Mouse (Mus musculus) thymus, postnatal 14 days (tissue): ENCODE results near the gene Ankle2.

Experiments used
- DNase-seq: peaks from one replicate; pipeline ENCODE4 v3.0.0; 2021

Gene Ankle2

DNA sequence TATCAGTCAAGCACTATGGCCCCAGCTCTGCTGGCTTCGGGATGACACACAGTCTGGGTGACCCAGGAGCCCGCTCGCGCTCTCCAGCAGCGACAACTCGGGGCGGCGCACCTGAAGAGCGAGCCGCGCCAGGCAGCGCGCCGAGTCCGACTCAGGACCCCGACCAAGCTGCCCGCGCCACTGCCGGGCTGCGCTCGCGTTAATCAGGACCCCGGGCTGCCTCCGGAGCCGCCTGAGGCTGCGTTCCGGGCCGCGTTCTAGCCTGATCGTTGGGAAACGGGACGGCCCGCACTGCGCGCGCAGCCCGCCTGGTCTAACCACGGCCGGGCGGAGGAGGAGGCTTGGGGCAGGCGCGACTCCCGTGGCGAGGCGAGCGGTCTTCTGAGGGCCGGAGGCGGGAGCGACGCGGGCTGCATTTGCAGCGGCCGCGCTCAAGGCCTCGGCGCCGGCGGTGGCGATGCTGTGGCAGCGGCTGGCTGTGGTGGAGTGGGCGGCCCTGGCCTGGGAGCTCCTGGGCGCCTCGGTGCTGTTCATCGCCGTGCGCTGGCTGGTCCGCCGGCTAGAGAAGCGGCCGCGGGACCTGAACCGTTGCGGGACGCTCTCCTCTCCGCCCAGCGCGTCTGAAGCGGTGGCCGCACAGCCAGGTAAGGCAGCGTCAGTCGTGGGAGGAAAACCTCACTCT lies at the start of gene Ankle2:
Gene Ankle2 (plus strand): TSS at position 225 of the 682 bp plus-strand sequence.
- peak; percentile 93 for DNase-seq

DNA sequence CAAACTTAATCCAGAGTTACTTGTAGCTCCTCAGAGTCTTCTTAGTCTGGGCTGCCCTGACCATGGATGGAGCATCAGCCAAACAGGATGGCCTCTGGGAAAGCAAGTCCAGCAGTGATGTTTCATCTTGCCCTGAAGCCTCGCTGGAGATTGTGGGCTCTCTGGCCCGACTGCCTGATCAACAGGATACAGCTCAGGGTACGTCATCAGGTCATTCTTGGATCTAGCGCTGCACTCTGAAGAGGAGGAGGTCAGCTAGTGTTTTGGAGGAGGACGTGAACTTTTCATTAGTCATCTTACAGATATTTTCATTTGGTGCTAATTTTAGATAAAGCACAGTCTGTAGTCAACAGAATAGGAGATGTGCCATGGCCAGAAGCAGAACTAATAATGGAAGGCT lies 49.1 kb upstream of the Ankle2 start:
- no peak for DNase-seq

DNA sequence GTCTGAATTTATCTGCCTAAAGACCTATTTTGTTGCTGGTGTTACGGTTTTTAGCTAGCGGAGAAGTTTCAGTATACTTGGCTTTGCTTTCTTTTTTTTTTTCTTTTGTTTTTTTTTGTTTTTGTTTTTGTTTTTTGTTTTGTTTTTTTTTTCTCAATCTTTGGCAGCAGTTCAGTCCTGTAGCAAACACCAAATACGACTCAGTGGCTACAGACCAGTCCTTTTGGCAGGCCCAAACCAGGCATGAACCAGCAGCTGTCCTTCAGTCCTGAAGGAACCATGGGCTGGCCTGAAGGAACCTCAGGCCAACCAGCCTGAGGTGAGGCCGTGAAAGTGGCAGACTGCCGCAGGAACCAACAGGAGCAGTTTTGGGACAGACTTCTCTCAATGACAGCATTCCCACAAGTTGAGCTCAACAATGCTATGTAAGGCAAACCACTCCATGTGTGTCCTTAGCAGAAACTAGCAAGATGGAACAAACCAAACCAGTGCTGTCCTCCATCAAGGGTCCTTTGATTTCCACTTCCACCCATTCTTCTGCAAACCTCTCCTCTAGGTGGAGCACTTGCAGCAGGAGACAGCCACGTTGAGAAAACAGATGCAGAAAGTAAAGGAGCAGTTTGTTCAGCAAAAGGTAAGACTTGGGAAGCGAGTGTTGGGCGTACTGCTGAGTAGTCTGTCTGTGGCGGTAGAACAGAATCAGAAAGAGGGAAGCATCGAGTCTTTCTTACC lies 27.5 kb upstream of the Ankle2 start:
- peak; percentile 20 for DNase-seq

DNA sequence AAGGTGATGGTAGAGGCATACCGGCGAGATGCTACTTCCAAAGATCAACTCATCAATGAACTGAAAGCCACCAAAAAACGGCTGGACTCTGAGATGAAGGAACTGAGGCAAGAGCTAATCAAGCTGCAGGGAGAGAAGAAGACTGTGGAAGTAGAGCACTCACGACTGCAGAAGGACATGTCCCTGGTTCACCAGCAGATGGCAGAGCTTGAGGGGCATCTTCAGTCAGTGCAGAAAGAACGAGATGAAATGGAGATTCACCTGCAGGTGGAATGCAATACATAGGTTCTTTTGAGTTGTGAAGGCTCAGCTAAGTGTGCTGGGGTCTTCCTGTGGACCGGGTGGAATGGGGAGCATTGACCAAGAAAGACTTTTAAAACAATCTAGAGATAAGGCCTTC lies 26.0 kb upstream of the Ankle2 start:
- peak; percentile 16 for DNase-seq

DNA sequence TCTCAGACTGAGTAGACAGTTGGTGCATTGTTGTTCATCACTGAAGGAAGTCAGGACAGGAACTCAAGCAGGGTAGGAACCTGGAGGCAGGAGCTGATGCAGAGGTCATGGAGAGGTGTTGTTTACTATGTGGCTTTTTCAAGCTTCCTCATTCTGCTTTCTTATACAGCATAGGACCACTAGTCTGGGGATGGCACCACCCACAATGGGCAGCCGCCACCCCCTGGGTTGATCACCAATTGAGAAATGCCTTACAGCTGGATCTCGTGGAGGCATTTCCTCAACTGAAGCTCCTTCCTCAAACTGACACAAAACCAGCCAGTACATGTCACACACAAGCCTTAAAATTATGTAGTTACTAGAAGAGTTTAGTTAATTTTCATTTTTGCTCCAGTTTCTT lies 19.5 kb upstream of the Ankle2 start:
- DNase-seq = no peak

DNA sequence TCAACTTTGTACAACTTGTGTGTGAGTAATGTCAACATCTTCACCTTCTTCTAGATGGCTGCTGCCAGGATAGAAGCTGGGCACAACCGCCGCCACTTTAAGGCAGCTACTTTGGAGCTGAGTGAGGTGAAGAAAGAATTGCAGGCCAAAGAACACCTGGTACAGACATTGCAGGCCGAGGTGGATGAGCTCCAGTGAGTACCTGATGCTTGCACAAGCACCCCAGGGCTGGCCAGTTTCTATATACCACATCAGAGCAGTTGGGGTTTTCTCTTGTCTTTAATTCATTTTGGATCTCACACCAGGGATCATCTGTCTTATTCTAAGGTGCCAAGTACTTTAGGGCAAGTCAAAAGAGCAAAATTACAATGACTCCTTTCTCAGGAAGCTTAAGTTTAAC lies 14.0 kb upstream of the Ankle2 start:
- no peak for DNase-seq

DNA sequence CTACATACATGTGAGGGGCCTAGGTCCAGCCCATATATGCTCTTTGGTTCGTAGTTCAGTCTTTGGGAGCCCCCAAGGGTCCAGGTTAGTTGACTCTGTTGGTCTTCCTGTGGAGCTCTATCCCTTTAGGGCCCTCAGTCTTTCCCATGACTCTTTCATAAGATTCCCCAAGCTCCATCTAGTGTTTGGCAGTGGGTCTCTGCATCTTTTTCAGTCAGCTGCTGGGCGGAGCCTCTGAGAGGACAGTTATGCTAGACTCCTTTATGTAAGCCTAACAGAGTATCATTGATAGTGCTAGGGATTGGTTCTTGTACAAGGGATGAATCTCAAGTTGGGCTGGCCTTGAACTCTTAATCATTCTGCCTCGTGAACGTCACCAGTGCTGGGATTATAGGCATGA lies 10.5 kb upstream of the Ankle2 start:
- no peak for DNase-seq

DNA sequence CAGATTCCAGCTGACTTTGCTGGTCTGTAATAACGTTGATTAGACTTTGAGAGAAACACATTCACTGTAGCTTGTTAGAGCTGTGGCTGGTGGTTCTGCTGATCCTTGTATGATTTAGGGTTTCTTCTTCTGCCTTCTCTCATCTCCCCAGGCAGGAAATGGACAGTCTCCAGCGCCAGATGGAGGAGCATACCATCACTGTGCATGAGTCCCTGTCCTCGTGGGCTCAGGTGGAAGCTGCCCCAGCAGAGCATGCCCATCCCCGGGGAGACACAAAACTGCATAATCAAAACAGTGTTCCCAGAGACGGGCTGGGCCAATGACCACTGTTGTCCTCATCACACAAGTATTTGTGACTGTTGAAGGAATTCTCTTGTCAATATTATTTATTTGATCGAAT lies 8.0 kb upstream of the Ankle2 start:
- DNase-seq = no peak

DNA sequence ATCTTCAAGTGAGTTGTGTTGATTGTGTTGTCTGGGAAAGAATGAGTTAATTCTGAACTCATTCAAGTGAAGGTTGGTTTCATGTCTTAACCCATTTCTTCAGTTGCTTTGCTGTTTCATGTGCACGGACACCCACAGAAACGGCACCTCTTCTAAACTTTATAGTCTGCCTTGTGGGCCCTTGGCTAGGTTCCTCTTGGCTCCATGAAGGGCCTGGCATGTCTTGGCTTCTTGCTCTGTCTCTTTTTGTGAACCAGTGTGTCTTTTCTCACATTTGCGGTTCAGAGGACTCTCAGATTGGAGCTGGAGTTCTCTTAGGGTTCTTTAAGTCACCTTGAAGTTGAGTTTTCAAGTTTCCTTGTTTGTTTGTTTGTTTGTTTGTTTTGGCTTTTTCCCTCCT lies 5.7 kb upstream of the Ankle2 start:
- DNase-seq = no peak

DNA sequence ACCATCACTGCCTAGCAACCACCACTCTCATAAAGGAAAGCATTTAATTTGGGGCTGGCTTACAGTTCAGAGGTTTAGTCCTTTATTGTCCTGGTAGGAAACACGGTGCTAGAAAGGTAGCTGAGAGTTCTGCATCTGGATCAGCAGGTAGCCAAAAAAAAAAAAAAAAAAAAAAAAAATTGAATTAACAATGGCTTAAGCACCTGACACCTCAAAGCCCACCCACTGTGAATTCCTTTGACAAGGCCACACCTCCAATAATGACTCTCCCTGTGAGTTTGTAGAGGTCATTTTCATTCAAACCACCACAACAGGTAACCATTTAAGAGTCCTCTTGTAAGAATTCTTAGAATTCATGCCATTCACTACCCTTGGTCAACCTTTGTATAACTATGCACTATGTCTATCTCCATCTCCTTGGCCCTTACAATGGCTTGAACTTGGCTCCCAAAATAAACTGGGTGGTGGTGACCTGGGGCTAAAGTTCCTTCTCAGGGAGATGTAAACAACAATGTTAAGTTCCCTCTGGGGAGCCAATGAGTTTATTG lies 3.4 kb upstream of the Ankle2 start:
- DNase-seq = no peak

DNA sequence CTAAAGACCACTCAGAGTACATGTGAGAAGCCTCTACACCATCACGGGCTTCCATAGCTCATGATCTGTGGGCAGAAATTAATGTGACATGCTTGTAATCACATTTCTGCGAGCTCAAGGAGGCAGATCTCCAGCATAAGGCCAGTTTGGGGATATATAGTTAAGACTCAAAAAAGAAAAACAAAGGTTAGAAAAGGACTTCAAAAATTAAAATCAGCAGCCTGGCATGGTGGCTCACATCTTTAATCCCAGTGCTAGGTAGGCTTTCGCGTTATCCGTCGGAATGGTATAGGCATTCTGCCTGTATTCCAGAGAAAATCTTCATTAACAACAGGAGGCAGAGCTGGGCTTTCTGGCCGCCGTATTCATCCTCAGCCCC lies 414 bp upstream of the Ankle2 start:
- no peak for DNase-seq

DNA sequence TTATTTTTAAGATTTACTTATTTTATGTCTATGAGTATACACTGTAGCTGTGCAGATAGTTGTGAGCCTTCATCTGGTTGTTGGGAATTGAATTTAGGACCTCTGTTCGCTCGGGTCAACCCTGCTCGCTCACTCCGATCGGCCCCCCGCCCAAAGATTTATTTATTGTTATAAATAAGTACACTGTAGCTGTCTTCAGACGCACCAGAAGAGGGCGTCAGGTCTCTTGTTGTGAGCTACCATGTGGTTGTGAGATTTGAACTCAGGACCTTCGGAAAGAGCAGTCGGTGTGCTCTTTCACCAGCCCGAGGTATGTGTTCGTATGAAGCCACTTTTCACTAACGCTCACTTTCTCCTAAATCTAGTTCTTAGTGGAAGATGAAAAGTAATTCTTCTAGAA lies 834 bp downstream of the Ankle2 start:
- peak; percentile 27 for DNase-seq

DNA sequence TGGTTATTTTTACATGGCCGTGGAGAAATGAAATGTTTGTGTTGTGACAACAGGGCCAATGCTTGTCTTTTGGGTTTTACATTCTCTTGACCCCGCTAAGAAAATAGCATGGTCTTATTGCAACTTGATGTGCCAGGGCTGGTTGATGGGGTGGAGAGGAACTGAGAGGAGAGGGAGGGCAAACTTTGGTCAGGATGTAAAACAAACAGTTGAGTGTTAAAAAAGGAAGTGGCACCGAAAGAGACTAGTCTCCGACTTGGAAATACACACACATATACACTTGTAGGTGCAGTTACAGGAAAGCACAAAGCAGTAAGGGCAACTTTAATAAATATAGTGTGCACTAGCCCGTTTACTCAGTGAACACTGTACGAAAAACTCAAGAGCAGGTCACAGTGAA lies 1.5 kb downstream of the Ankle2 start:
- DNase-seq = no peak

DNA sequence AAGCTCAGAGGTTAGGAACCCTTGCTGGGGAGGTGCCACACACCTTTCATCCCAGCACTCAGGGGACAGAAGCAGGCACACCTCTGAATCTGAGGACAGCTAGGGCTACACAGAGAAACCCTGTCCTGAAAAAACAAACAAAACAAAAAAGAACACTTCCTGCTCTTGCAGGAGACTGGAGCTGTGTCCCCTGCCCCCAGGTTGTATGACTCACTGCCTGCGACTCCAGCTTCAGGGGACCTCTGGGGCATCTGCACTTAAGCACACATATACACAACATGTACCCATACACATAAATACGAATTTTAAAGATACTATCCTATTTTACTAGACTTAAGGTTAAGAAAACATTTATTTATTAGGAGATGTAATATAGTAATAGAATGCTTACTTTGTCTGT lies 13.3 kb downstream of the Ankle2 start:
- no peak for DNase-seq

DNA sequence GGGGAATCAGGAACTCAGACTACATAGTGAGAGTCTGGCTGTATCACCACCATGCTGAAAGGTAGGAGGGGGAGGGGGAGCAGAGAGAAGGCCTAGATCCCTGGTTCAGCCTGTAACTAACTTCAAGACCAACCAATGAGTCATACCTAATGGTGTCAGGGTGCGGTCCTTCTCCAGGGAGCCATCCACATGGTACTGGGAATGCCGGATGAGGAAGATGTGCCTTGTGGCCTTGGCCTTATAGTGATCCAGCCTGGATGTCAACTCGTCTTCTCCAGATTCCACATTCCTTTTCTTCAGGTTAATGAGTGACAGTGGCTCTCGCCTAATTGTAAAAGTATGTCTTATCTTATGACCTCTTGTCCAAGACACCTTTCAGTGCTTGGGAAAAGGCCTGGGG lies 36.1 kb downstream of the Ankle2 start:
- DNase-seq = no peak

DNA sequence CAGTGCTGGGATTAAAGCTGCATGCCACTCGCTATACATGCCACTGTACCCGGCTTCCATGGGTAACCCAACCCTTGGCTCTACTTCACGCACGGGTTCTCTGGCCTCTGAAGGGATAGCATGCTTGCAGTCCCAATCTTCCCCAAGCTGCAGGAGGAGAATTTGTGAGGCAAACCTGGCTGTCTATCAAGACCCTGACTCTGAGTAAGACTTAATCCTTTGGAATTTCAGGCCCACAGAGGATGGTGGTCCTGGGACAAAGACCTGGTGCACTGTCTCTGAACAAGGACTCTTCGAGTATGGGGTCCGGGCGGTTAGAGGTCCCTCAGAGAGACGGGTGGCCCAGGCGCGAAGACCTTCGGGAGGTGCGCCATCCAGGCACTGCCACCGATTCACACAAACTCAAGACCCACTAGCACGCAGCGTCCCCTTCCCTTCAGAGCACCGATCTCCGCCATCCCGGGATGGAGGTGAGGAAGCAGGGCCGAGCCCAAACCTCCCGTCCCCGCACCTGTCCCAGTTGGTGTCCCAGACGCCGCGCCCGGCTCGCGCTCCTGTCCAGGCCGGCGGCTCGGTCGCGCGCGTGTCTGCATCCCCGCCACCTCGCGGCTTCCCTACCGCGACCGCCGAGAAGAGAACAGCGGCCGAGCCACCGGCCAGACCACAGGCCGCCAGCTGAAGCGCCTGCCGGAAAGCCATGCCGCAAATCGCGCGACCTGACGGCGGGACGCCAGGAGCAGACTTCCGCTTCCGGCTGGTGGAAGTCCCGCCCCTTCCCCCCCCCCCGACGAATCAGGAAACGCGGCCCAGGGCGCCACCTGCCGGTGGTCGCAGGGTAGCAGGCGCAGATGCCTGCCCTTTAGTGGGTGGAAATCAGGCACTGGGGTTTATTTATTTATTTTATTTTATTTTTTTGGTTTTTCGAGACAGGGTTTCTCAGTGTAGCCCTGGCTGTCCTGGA lies 38.6 kb downstream of the Ankle2 start, which contains the start of gene Pgam5:
Gene Pgam5 (minus strand): TSS at position 773 of the 961 bp plus-strand sequence.
- peak; percentile 89 for DNase-seq

DNA sequence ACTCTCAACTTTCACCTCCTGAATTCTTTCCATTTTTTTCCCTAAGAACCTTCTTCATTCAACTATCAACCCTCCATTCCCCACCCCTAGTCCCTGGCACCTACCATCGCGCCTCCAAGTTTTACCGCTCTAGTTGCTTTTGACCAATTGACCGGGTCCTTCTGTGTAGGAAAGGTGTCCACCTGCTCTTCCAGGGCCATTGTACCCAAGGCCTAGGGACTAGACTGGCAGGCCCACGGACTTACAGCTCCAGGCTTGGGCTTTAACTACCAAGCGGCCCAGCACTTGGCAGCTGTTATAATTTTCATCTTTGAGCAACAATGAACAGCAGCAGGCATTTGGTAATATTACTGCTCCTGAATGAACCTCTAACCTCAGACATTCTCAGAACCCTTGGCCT lies 39.4 kb downstream of the Ankle2 start:
- DNase-seq = peak; percentile 13

DNA sequence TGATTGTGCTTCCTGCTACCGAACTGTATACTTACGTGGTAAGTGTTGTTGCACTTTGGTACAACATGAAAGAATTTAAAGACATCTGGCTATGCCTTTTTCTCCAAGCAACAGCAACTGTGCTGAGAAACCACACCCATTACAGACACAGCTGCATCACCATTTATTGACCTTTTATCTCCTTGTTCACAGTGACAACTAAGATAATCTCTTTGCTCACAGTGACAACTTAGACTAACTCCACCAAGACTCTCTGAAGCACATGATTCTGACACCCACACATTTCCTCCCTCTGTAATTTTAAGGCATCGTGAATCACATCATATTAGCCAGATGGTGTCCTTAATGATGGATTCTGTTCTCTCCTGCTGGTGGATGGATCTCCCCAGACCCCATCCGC lies 43.3 kb downstream of the Ankle2 start:
- no peak for DNase-seq

DNA sequence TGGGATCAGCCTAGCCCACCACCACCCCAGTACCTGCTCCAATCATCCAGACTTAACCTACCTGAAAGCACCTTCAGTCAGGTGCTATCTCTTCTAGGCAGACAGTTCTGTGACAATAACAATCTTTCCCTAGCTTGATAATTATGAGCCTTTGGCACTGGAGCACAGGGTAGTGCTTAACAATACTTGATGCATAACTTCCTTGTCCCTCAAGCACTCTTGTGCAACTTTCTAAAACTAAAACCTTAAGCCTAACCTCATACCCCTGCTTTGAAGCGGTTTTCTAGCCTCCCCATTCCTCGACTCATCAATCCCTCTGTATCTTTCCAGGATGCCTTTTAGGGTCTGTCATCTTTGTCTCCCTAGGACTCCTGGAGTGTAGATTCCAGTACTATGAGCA lies 44.0 kb downstream of the Ankle2 start:
- no peak for DNase-seq

DNA sequence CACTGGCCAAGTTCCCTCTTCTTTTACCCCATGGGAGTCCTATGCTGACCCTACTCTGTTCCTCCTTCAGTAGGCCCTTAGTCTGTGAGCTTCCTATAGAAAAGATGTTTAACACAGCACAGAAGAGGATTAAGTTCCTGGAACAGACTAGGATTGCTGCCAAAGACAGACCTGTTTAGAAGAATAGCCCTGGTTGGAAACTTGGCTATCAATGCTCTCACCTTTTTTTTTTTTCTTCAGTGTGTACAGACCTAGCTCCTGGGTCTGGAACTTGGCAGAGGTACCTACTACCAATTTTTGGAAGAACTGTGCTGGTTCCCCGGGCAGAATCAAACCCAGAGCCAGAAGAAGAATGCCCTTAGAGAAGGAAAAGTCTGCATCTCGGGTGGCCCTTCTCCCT lies 45.6 kb downstream of the Ankle2 start:
- DNase-seq = no peak

DNA sequence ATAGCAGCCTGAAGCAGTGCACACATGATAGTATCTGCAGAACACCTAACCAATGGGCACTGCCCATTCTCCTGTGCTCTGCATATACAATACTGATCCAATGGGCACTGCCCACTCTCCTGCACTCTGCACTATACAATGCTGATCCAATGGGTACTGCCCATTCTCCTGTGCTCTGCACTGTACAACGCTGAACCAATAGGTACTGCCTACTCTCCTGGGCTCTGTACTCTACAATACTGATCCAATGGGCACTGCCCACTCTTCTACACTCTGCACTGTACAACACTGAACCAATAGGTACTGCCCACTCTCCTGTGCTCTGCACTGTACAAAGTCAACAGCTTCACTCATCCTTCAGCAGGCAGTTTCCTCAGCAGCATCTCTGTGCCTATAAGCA lies 46.1 kb downstream of the Ankle2 start:
- DNase-seq = no peak

DNA sequence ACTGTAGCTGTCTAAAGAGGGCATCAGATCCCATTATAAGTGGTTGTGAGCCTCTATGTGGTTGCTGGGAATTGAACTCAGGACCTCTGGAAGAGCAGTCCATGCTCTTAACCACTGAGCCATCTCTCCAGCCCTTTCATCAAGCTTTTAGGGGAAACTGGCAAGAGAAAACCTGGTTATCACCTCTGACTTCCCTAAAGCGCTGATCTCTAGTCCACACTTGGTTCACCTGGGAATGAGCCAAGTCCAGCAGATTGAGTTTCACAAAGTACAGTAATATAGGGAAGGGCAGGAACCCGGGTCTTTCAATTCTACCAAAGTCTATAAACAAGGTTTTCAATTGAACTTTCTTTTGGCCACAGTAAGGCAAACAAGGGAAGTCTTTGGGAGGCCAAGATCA lies 51.2 kb downstream of the Ankle2 start:
- no peak for DNase-seq

DNA sequence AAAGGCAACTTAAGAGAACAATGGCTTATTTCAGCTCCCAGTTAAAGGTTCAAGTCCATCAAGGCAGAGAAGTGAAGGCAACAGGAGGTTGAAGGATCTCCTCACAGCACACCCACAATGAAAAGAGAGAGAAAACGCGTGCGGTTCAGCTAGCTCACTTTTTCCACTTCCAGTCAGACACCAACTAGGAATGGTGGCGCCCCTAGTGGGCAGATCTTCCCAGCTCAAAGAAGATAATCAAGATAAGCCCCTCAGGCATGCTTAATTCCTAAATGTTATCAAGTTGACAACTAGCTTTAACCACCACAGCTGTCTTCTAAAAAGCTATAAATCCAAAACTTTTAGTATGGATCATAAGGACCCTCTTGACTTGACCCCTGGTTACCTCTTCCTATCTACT lies 53.7 kb downstream of the Ankle2 start:
- peak; percentile 81 for DNase-seq
